Mouse (Mus musculus): ENCODE results near the gene Setd3. TPM values are rescaled to one million over a fixed set of nuclear protein-coding genes. Genes with fewer than 3 reads are reported as not detected.

Gene Setd3
- 54.5 and 56.2 TPM in 2 replicates for polyA plus RNA-seq (2015; fragmentation: Nextera tagmentation; extraction: Ambion mirVana)

DNA sequence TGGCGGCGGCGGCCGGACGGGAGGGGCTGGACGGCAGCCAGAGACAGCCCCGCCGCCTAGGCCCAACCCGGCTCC is at the start of gene Setd3:
Gene Setd3 (minus strand): TSS at position 69 of the 75 bp plus-strand sequence.
- peak within 1 kb of the TSS; percentile 98 for H3K9ac ChIP-seq (ENCODE audit: low read length)
- H3K36me3 ChIP-seq (ENCODE audit: control insufficient read depth, insufficient read depth, low read length) = no peaks in the 10 kb centered on the region
- WGBS = 5% methylated on average over 4 of the region's 9 CpGs
- H3K27me3 ChIP-seq (ENCODE audit: control insufficient read depth, insufficient read depth, low read length) = no peaks in the 10 kb centered on the region
- no peaks in the 10 kb centered on the region for H3K9me3 ChIP-seq (ENCODE audit: control insufficient read depth, low read length)
- no peak for TF ChIP-seq CTCF (IDR thresholded peaks at IDR 0.05; ENCODE audit: low read depth)
- TF ChIP-seq EP300 (optimal IDR thresholded peaks at IDR 0.05) = no peak
- H3K4me2 ChIP-seq (replicated peaks; ENCODE audit: low read depth) = peak within 1 kb of the TSS; percentile 88
- DNase-seq (ENCODE audit: low spot score) = no peak
- no peak for ATAC-seq (ENCODE audit: low FRiP score, low TSS enrichment)
- peaks cover 10% of the 10 kb centered on the region for H3K4me1 ChIP-seq (replicated peaks; ENCODE audit: control insufficient read depth, insufficient read depth)
- H3K4me3 ChIP-seq (ENCODE audit: low read depth, low read length) = peak within 1 kb of the TSS; percentile 98
- peak within 1 kb of the TSS; percentile 98 for H3K27ac ChIP-seq (replicated peaks)

DNA sequence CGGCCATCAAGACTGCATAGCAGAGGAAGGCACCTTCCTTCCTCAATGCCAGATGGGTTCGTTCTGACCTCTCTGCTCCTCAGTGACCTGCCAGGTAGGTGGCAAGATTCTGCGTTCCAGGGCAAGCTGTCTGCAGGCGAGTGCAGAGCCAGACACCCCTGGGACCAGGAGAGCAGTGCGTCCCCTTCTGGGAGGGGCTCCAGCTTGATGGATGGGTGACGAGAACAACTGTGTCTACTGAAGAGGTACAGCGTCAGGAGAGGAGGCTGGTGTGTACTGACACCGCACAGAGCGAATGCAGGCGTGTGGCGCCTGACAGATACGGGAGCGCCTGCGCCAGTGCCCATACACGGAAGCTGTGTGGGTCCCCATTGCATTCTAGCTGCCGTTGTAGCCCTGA is 48.4 kb upstream of the Setd3 start:
- no peak overlapping the region for H3K9ac ChIP-seq (ENCODE audit: low read length)
- no peaks in the 10 kb centered on the region for H3K4me1 ChIP-seq (replicated peaks; ENCODE audit: control insufficient read depth, insufficient read depth)
- no peak for DNase-seq (ENCODE audit: low spot score)
- no peaks in the 10 kb centered on the region for H3K27me3 ChIP-seq (ENCODE audit: control insufficient read depth, insufficient read depth, low read length)
- ATAC-seq (ENCODE audit: low FRiP score, low TSS enrichment) = no peak
- H3K9me3 ChIP-seq (ENCODE audit: control insufficient read depth, low read length) = no peaks in the 10 kb centered on the region
- no peak overlapping the region for H3K27ac ChIP-seq (replicated peaks)
- no peaks in the 10 kb centered on the region for H3K36me3 ChIP-seq (ENCODE audit: control insufficient read depth, insufficient read depth, low read length)
- TF ChIP-seq EP300 (optimal IDR thresholded peaks at IDR 0.05) (no peak), CTCF (IDR thresholded peaks at IDR 0.05; ENCODE audit: low read depth) (no peak)
- no peak overlapping the region for H3K4me3 ChIP-seq (ENCODE audit: low read depth, low read length)
- H3K4me2 ChIP-seq (replicated peaks; ENCODE audit: low read depth) = no peak overlapping the region
- 84% methylated on average over 16 of the region's 16 CpGs for WGBS

DNA sequence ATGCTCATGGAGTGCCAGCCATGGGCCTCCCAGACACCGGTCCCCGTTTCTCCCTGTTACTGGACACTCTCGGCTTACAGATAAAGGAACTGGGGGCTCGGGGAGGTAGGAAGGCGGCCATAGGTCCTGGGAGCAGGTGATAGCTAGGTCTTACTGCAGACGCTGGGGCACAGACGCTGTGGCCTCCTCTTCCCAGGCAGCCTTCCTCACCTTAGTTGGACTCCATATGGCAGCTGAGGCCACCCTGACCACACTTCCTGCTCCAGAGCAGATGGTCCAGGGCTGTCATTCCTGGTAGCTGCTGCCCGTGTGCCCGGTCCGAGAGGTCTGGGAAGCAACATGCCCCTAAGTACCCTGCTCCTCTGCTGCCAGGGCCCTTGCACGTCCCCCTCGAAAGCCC is 47.8 kb upstream of the Setd3 start:
- Histone ChIP-seq H3K9me3 (ENCODE audit: control insufficient read depth, low read length) (no peaks in the 10 kb centered on the region), H3K36me3 (ENCODE audit: control insufficient read depth, insufficient read depth, low read length) (no peaks in the 10 kb centered on the region), H3K4me1 (replicated peaks; ENCODE audit: control insufficient read depth, insufficient read depth) (no peaks in the 10 kb centered on the region), H3K27ac (replicated peaks) (no peak overlapping the region), H3K4me3 (ENCODE audit: low read depth, low read length) (no peak overlapping the region), H3K4me2 (replicated peaks; ENCODE audit: low read depth) (no peak overlapping the region), H3K9ac (ENCODE audit: low read length) (no peak overlapping the region), H3K27me3 (ENCODE audit: control insufficient read depth, insufficient read depth, low read length) (no peaks in the 10 kb centered on the region)
- TF ChIP-seq CTCF (IDR thresholded peaks at IDR 0.05; ENCODE audit: low read depth) = no peak
- DNase-seq (ENCODE audit: low spot score) (no peak), ATAC-seq (ENCODE audit: low FRiP score, low TSS enrichment) (no peak)
- 80% methylated on average over 12 of the region's 12 CpGs for WGBS

DNA sequence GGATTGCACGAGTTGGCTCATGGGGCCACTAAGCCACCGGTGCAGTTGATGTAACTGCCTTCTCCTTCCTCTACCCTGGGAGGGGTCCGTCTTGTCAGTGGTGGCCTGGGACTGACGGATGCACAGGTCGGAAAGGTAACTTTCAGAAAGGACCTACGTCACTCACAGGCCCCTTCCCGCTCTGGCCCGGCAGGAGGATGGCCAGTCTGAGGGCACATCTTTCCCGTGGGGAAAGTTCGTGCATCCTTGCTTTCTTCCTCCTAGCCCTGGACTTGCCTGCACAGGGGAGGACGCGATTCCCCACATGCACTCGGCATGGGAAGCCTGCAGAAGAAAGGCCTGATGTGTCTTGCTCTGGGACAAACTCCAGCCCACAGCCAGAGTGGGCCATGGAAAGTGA is 47.1 kb upstream of the Setd3 start:
- Histone ChIP-seq H3K9me3 (ENCODE audit: control insufficient read depth, low read length) (no peaks in the 10 kb centered on the region), H3K27me3 (ENCODE audit: control insufficient read depth, insufficient read depth, low read length) (no peaks in the 10 kb centered on the region), H3K27ac (replicated peaks) (no peak overlapping the region), H3K4me2 (replicated peaks; ENCODE audit: low read depth) (no peak overlapping the region), H3K4me1 (replicated peaks; ENCODE audit: control insufficient read depth, insufficient read depth) (no peaks in the 10 kb centered on the region), H3K36me3 (ENCODE audit: control insufficient read depth, insufficient read depth, low read length) (no peaks in the 10 kb centered on the region), H3K4me3 (ENCODE audit: low read depth, low read length) (no peak overlapping the region), H3K9ac (ENCODE audit: low read length) (no peak overlapping the region)
- TF ChIP-seq CTCF (IDR thresholded peaks at IDR 0.05; ENCODE audit: low read depth) = no peak
- no peak for TF ChIP-seq EP300 (optimal IDR thresholded peaks at IDR 0.05)
- ATAC-seq (ENCODE audit: low FRiP score, low TSS enrichment) (no peak), DNase-seq (ENCODE audit: low spot score) (no peak)
- 84% methylated on average over 13 of the region's 13 CpGs for WGBS

DNA sequence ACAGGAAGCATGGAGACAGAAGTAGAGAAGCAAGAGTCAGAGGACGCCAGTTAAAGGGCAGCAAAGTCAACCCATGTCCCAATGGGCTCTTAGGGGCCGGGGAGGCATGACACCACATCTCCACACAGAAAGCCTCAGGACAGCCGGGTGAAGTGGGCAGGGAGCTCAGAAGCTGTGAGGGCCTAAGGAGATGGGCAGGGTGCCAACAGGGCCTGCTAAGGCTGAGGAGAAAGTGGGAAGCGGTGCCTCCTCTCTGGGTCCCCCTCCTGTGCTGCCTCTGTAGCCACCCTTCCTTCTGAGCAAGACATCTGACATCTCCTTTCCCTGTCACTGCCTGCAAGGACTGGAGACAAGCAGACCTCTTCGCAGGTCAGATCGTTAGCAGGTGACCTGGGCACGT is 46.7 kb upstream of the Setd3 start:
- no peak overlapping the region for H3K9ac ChIP-seq (ENCODE audit: low read length)
- 68% methylated on average over 7 of the region's 7 CpGs for WGBS
- no peaks in the 10 kb centered on the region for H3K4me1 ChIP-seq (replicated peaks; ENCODE audit: control insufficient read depth, insufficient read depth)
- no peaks in the 10 kb centered on the region for H3K27me3 ChIP-seq (ENCODE audit: control insufficient read depth, insufficient read depth, low read length)
- TF ChIP-seq CTCF (IDR thresholded peaks at IDR 0.05; ENCODE audit: low read depth) = no peak
- H3K9me3 ChIP-seq (ENCODE audit: control insufficient read depth, low read length) = no peaks in the 10 kb centered on the region
- DNase-seq (ENCODE audit: low spot score) (no peak), ATAC-seq (ENCODE audit: low FRiP score, low TSS enrichment) (no peak)
- H3K4me3 ChIP-seq (ENCODE audit: low read depth, low read length) = no peak overlapping the region
- H3K4me2 ChIP-seq (replicated peaks; ENCODE audit: low read depth) = no peak overlapping the region
- H3K36me3 ChIP-seq (ENCODE audit: control insufficient read depth, insufficient read depth, low read length) = no peaks in the 10 kb centered on the region
- no peak overlapping the region for H3K27ac ChIP-seq (replicated peaks)

DNA sequence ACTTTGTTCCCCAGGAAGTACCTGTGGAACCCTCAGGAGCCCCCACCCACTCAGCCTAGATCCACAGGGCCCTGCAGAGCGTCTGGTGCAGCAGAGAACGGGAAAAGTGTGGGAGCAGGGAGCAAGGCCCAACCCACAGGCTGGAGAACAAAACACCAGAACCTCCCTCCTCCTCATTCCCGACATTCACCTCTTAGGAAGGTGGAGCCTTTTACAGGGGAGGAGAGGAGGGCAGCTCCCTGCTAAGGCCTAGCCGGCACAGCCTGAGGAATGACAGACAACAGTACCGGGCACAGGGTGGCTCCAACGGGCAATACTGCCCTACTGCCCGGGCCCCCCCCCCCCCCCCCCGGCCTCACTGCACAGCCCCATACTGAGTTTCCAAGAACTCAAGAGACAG is 44.2 kb upstream of the Setd3 start:
- no peaks in the 10 kb centered on the region for H3K36me3 ChIP-seq (ENCODE audit: control insufficient read depth, insufficient read depth, low read length)
- 28% methylated on average over 7 of the region's 8 CpGs for WGBS
- no peaks in the 10 kb centered on the region for H3K9me3 ChIP-seq (ENCODE audit: control insufficient read depth, low read length)
- H3K4me2 ChIP-seq (replicated peaks; ENCODE audit: low read depth) = no peak overlapping the region; the same call in 1 of the 2 replicates
- no peaks in the 10 kb centered on the region for H3K27me3 ChIP-seq (ENCODE audit: control insufficient read depth, insufficient read depth, low read length)
- H3K9ac ChIP-seq (ENCODE audit: low read length) = peak overlapping the region; percentile 13; the same call in 1 of the 2 replicates
- ATAC-seq (ENCODE audit: low FRiP score, low TSS enrichment) (peak; percentile 72), DNase-seq (ENCODE audit: low spot score) (peak; percentile 52)
- no peak overlapping the region for H3K4me3 ChIP-seq (ENCODE audit: low read depth, low read length)
- H3K4me1 ChIP-seq (replicated peaks; ENCODE audit: control insufficient read depth, insufficient read depth) = peaks cover 10% of the 10 kb centered on the region
- TF ChIP-seq EP300 (optimal IDR thresholded peaks at IDR 0.05) = no peak
- TF ChIP-seq CTCF (IDR thresholded peaks at IDR 0.05; ENCODE audit: low read depth) = no peak
- H3K27ac ChIP-seq (replicated peaks) = no peak overlapping the region

DNA sequence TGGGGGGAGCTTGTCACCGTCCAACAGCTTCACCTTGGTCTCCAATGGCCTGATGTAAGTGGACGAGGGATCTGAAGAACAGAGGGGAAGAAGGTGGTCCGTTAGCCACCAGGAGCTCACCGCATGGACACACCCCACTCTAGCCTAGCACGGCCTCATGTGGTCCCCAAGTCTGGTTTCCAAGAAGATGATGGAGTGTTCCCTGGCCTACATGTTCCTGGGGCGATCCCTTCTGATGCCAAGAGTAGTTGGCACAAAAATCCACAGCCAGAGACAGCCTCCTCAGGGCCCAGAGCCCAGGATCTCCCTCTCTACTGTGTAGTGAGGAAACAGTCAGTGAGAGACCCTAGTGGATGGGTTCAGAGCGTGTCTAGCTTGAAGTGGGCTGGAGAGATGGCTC is 42.6 kb upstream of the Setd3 start:
- H3K27ac ChIP-seq (replicated peaks) = no peak overlapping the region
- H3K9me3 ChIP-seq (ENCODE audit: control insufficient read depth, low read length) = no peaks in the 10 kb centered on the region
- peaks cover 10% of the 10 kb centered on the region for H3K4me1 ChIP-seq (replicated peaks; ENCODE audit: control insufficient read depth, insufficient read depth)
- 89% methylated on average over 7 of the region's 7 CpGs for WGBS
- DNase-seq (ENCODE audit: low spot score) (no peak), ATAC-seq (ENCODE audit: low FRiP score, low TSS enrichment) (no peak)
- H3K4me3 ChIP-seq (ENCODE audit: low read depth, low read length) = no peak overlapping the region
- H3K9ac ChIP-seq (ENCODE audit: low read length) = no peak overlapping the region
- H3K27me3 ChIP-seq (ENCODE audit: control insufficient read depth, insufficient read depth, low read length) = no peaks in the 10 kb centered on the region
- no peaks in the 10 kb centered on the region for H3K36me3 ChIP-seq (ENCODE audit: control insufficient read depth, insufficient read depth, low read length)
- H3K4me2 ChIP-seq (replicated peaks; ENCODE audit: low read depth) = no peak overlapping the region
- no peak for TF ChIP-seq EP300 (optimal IDR thresholded peaks at IDR 0.05)
- no peak for TF ChIP-seq CTCF (IDR thresholded peaks at IDR 0.05; ENCODE audit: low read depth)

Data from stomach, postnatal 0 days (tissue).